Mouse (Mus musculus) heart, adult 2 months (tissue): ENCODE measurements around the gene Wwox. TPM values are rescaled to one million over a fixed set of nuclear protein-coding genes. Genes with fewer than 3 reads are reported as not detected.

Source experiments
- DNase-seq, 2 experiments: peaks; one replicate each; pipeline ENCODE4 v3.0.0; 2021
- H3K27ac ChIP-seq: fragments of 200-600 bp; 2 replicates; pipeline ENCODE4 v1.8.1; 2022
- H3K27me3 ChIP-seq: fragments of 200-500 bp; 2 replicates; pipeline ENCODE4 v1.6.1; 2012; ENCODE audit warnings: mild to moderate bottlenecking, low read length, inconsistent platforms, mixed read lengths; ENCODE audit not compliant: control insufficient read depth, insufficient read depth
- H3K36me3 ChIP-seq: fragments of 200-500 bp; 2 replicates; pipeline ENCODE4 v1.6.1; 2012; ENCODE audit warnings: low read length, inconsistent platforms; ENCODE audit not compliant: control insufficient read depth, insufficient read depth
- H3K4me1 ChIP-seq: fragments of 200-500 bp; 2 replicates; pipeline ENCODE4 v1.6.1; 2011; ENCODE audit warnings: low read length; ENCODE audit not compliant: control insufficient read depth, insufficient read depth
- H3K4me3 ChIP-seq: fragments of 200-600 bp; 2 replicates; pipeline ENCODE4 v1.8.1; 2022
- H3K79me2 ChIP-seq: fragments of 200-500 bp; replicated peaks from 2 replicates; pipeline ENCODE4 v1.6.1; 2012; ENCODE audit warnings: mild to moderate bottlenecking, inconsistent platforms, low read length, moderate library complexity, mixed read lengths; ENCODE audit not compliant: control insufficient read depth, insufficient read depth
- H3K9ac ChIP-seq: fragments of 200-500 bp; 2 replicates; pipeline ENCODE4 v1.6.1; 2012; ENCODE audit warnings: low read depth, mild to moderate bottlenecking, control low read depth, inconsistent platforms, low read length, mixed read lengths
- CTCF ChIP-seq: fragments of 200-600 bp; IDR thresholded peaks from 2 replicates; pipeline ENCODE4 v1.8.1; 2022; ENCODE audit warnings: antibody characterized with exemption, mild to moderate bottlenecking, moderate library complexity
- EP300 ChIP-seq: fragments of 200-500 bp; IDR thresholded peaks from 2 replicates; pipeline ENCODE4 v1.6.1; 2011; ENCODE audit warnings: low read depth, low read length, control low read depth; ENCODE audit not compliant: insufficient read depth
- POLR2A ChIP-seq: fragments of 200-500 bp; IDR thresholded peaks from 2 replicates; pipeline ENCODE4 v1.6.1; 2011; ENCODE audit warnings: mild to moderate bottlenecking, low read depth, low read length, control low read depth; ENCODE audit not compliant: insufficient read depth
- WGBS: fragments of 180-500 bp; shearing (Covaris S2); methylation state at CpG from one replicate; pipeline ENCODE4 v1.1.7; 2018; 5-methylcytosine and 5-hydroxymethylcytosine counted together
- intact Hi-C: fragments of 180-260 bp; cut with DNase I; formaldehyde crosslinking; loops from one replicate; pipeline ENCODE4 v1.15.1; 2025
- polyA plus RNA-seq: library from polyadenylated mRNA; depleted of rRNA; stranded (reverse); fragments of >200 nt; gene quantifications from 2 replicates; pipeline ENCODE4 v1.2.3, GENCODE M21; 2012
- total RNA-seq, 2 experiments: library from RNA; stranded (reverse); gene quantifications; 2 replicates each; pipeline ENCODE4 v1.2.3; 2021

Gene Wwox
- total and polyA plus RNA-seq, 3 experiments: 3.3 to 4.6 (median 4.6) TPM

GRCm38 (mm10) chr8:114785834-114786233 is 346.4 kb downstream of the Wwox start:
- Histone ChIP-seq H3K4me1 (no peaks in the 10 kb centered on the region), H3K9ac (no peak overlapping the region), H3K36me3 (no peaks in the 10 kb centered on the region), H3K79me2 (no peaks in the 10 kb centered on the region), H3K27ac (no peak overlapping the region), H3K4me3 (no peak overlapping the region), H3K27me3 (no peaks in the 10 kb centered on the region)
- no peak for DNase-seq
- intact Hi-C loops: no loop called here
- 81% methylated on average over 11 of the region's 11 CpGs for WGBS
- no peak for TF ChIP-seq POLR2A
- TF ChIP-seq EP300: no peak
- TF ChIP-seq CTCF: no peak

GRCm38 (mm10) chr8:114789616-114790015 is 350.2 kb downstream of the Wwox start:
- DNase-seq: no peak
- 68% methylated on average over 7 of the region's 7 CpGs for WGBS
- intact Hi-C loops: no loop called here
- Histone ChIP-seq H3K4me1 (no peaks in the 10 kb centered on the region), H3K27ac (no peak overlapping the region), H3K27me3 (no peaks in the 10 kb centered on the region), H3K79me2 (no peaks in the 10 kb centered on the region), H3K9ac (no peak overlapping the region), H3K36me3 (no peaks in the 10 kb centered on the region), H3K4me3 (no peak overlapping the region)
- no peak for TF ChIP-seq POLR2A
- no peak for TF ChIP-seq EP300
- TF ChIP-seq CTCF: no peak

GRCm38 (mm10) chr8:114790754-114791153 is 351.3 kb downstream of the Wwox start:
- DNase-seq: no peak

GRCm38 (mm10) chr8:114793682-114794081 is 354.2 kb downstream of the Wwox start:
- TF ChIP-seq CTCF (no peak), EP300 (no peak), POLR2A (no peak)
- Histone ChIP-seq H3K79me2 (no peaks in the 10 kb centered on the region), H3K9ac (no peak overlapping the region), H3K27ac (no peak overlapping the region), H3K36me3 (no peaks in the 10 kb centered on the region), H3K4me1 (no peaks in the 10 kb centered on the region), H3K4me3 (no peak overlapping the region), H3K27me3 (no peaks in the 10 kb centered on the region)
- intact Hi-C loops: no loop called here
- 74% methylated on average over 9 of the region's 9 CpGs for WGBS
- DNase-seq: peak in 1 of 2 experiments; percentile 25

More at GRCm38 (mm10) chr8:114790754-114791153, 351.3 kb downstream of the Wwox start:
- WGBS: 87% methylated on average over 7 of the region's 7 CpGs
- H3K4me1 ChIP-seq: no peaks in the 10 kb centered on the region
- intact Hi-C loops: no loop called here
- H3K9ac ChIP-seq: no peak overlapping the region
- no peaks in the 10 kb centered on the region for H3K36me3 ChIP-seq
- TF ChIP-seq CTCF (no peak), POLR2A (no peak), EP300 (no peak)
- H3K27ac ChIP-seq: no peak overlapping the region
- H3K79me2 ChIP-seq: no peaks in the 10 kb centered on the region
- H3K27me3 ChIP-seq: no peaks in the 10 kb centered on the region
- H3K4me3 ChIP-seq: no peak overlapping the region

GRCm38 (mm10) chr8:114801428-114802134 is 362.1 kb downstream of the Wwox start:
- no peak for TF ChIP-seq CTCF
- TF ChIP-seq EP300: no peak
- TF ChIP-seq POLR2A: no peak
- 55% methylated on average over 7 of the region's 7 CpGs for WGBS
- no peaks in the 10 kb centered on the region for H3K36me3 ChIP-seq
- no peaks in the 10 kb centered on the region for H3K79me2 ChIP-seq
- intact Hi-C loops: no loop called here
- no peak overlapping the region for H3K4me3 ChIP-seq
- DNase-seq: no peak
- no peak overlapping the region for H3K27ac ChIP-seq
- no peaks in the 10 kb centered on the region for H3K27me3 ChIP-seq
- H3K9ac ChIP-seq: no peak overlapping the region
- H3K4me1 ChIP-seq: peaks cover 8% of the 10 kb centered on the region

- Histone ChIP-seq H3K27ac (no peak overlapping the region), H3K4me3 (no peak overlapping the region), H3K36me3 (no peaks in the 10 kb centered on the region), H3K9ac (no peak overlapping the region), H3K27me3 (no peaks in the 10 kb centered on the region), H3K79me2 (no peaks in the 10 kb centered on the region), H3K4me1 (peaks cover 8% of the 10 kb centered on the region)
- DNase-seq: no peak
- WGBS: 47% methylated on average over 5 of the region's 5 CpGs
- intact Hi-C loops: no loop called here
- TF ChIP-seq POLR2A: no peak
- no peak for TF ChIP-seq EP300
- peak; percentile 37 for TF ChIP-seq CTCF
These were observed 363.7 kb downstream of the Wwox start for GRCm38 (mm10) chr8:114803113-114803512.
